Mouse (Mus musculus) thymus, adult 18-20 months (tissue): ENCODE data around the gene Dnajc16.

Experiments used
- DNase-seq, 2 experiments: peaks; one replicate each; pipeline ENCODE4 v3.0.0; 2022; ENCODE audit warnings: mixed read lengths in 2 of 2

Dnajc16 gene

GRCm38 (mm10) chr4:141760942-141761341, 29.8 kb downstream of the Dnajc16 start:
- no peak for DNase-seq

GRCm38 (mm10) chr4:141758874-141759542, 31.7 kb downstream of the Dnajc16 start:
- no peak for DNase-seq

- DNase-seq = no peak
These were observed 33.6 kb downstream of the Dnajc16 start for GRCm38 (mm10) chr4:141757124-141757523.

GRCm38 (mm10) chr4:141755375-141755930, 35.3 kb downstream of the Dnajc16 start:
- DNase-seq = no peak

- DNase-seq = no peak
These were observed 38.7 kb downstream of the Dnajc16 start for GRCm38 (mm10) chr4:141752076-141752421.

GRCm38 (mm10) chr4:141751419-141752075, 39.2 kb downstream of the Dnajc16 start:
- DNase-seq = no peak

GRCm38 (mm10) chr4:141750826-141751225, 39.9 kb downstream of the Dnajc16 start:
- no peak for DNase-seq

GRCm38 (mm10) chr4:141749557-141749956, 41.2 kb downstream of the Dnajc16 start:
- no peak for DNase-seq

- DNase-seq = no peak
These were observed 44.0 kb downstream of the Dnajc16 start, which contains the start of gene Agmat for GRCm38 (mm10) chr4:141746578-141747346. Gene Agmat, plus strand, starts transcription at chr4:141746672.

GRCm38 (mm10) chr4:141742381-141742780, 48.4 kb downstream of the Dnajc16 start:
- DNase-seq = no peak

GRCm38 (mm10) chr4:141741856-141742255, 48.9 kb downstream of the Dnajc16 start:
- DNase-seq = no peak

GRCm38 (mm10) chr4:141738015-141738414, 52.7 kb downstream of the Dnajc16 start:
- DNase-seq = no peak

- no peak for DNase-seq
These were observed 53.9 kb downstream of the Dnajc16 start for GRCm38 (mm10) chr4:141736856-141737255.

GRCm38 (mm10) chr4:141735206-141735560, 55.5 kb downstream of the Dnajc16 start:
- DNase-seq = no peak

- peak; percentile 89 to 93 for DNase-seq
These were observed 56.1 kb downstream of the Dnajc16 start for GRCm38 (mm10) chr4:141734446-141735205.

GRCm38 (mm10) chr4:141731766-141732165, 59.0 kb downstream of the Dnajc16 start:
- DNase-seq = no peak

- no peak for DNase-seq
These were observed 60.3 kb downstream of the Dnajc16 start for GRCm38 (mm10) chr4:141730401-141730800.

- DNase-seq = no peak
These were observed 61.5 kb downstream of the Dnajc16 start for GRCm38 (mm10) chr4:141729266-141729665.

- no peak for DNase-seq
These were observed 65.0 kb downstream of the Dnajc16 start for GRCm38 (mm10) chr4:141725738-141726137.

- DNase-seq = no peak
These were observed 65.5 kb downstream of the Dnajc16 start for GRCm38 (mm10) chr4:141725277-141725676.

- no peak for DNase-seq
These were observed 66.1 kb downstream of the Dnajc16 start for GRCm38 (mm10) chr4:141724594-141724993.

- no peak for DNase-seq
These were observed 67.1 kb downstream of the Dnajc16 start for GRCm38 (mm10) chr4:141723673-141724068.
